Mouse (Mus musculus): ENCODE measurements at regions not wholly inside any gene's neighbourhood (a gene's known extent, or its start where the extent isn't known, plus 50 kb on each side); places are given as distances from the start of the nearest gene placed in this dataset.
"Not testable (repeated sequence)": the region's sequence is repeated elsewhere in the genome, so short reads cannot be mapped to it uniquely, and the experiment has no call there.

GRCm38 (mm10) chr2:53276435-53276834, 84.9 kb downstream of the Arl6ip6 start:
- no peak for DNase-seq (ENCODE audit: low read depth, low spot score)

- no peak for DNase-seq (ENCODE audit: low read depth, low spot score)
Observed at GRCm38 (mm10) chr2:53301712-53302423, 110.3 kb downstream of the Arl6ip6 start.

DNA sequence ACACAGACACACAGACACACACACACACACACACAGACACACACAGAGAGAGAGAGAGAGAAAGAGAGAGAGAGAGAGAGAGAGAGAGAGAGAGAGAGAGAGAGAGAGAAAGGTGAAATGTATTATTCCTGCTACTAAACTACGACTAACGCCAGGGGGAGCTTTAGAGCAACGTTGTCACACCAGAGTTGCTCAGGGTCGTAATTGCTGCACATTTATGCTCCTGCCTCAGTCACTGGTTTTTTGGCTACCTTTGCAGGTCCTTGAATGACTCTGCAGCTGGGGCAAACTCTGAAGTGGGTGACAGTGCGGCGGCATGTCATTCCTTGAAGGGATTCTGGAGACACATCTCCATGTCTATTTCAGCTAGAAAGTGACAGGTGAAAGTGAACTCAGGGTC, 139.2 kb downstream of the Arl6ip6 start:
- peak; percentile 22 for DNase-seq (ENCODE audit: low read depth, low spot score)

GRCm38 (mm10) chr2:53359026-53359425, 167.5 kb downstream of the Arl6ip6 start:
- no peak for DNase-seq (ENCODE audit: low read depth, low spot score)

DNA sequence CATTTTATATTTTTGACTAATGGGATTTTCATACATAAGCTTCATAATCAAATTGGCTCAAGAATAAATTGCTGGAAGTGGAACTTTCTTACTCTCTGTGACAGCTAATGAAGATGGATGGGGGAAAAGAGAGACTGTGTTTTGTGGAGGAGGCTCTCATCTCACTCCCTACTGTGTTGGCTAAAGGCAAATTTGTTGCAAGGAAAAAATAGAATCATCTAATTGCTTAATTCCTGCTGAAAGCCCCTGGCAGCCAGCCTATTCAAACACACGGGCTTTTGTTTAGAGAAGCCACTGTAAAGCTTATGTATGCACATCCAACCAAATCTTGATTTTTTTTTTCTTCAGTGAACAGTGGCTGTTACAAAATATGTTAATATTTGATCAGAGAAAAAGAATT, 190.8 kb downstream of the Arl6ip6 start:
- no peak for DNase-seq (ENCODE audit: low read depth, low spot score)

GRCm38 (mm10) chr2:53384545-53385176, 193.1 kb downstream of the Arl6ip6 start:
- no peak for DNase-seq (ENCODE audit: low read depth, low spot score)

DNA sequence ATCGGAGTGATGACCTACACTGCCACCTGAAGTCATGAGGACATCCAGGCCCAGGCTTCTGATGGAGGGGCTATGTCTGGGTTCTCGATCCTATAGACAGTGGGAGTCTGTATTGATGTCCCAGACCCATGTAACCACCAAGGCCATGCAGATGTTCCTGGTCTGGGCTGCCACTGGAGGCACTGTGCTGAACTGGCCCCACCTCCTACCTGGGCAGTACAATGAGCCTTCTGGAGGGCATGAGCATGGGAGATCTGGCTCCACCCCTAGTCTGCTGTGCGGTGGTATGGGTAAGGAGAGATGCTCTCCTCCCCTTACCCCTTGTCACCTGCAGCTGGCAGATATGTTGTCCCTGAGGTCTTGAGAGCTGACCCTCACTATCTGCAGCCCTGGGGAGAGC, 197.1 kb downstream of the Arl6ip6 start:
- no peak for DNase-seq (ENCODE audit: low read depth, low spot score)

DNA sequence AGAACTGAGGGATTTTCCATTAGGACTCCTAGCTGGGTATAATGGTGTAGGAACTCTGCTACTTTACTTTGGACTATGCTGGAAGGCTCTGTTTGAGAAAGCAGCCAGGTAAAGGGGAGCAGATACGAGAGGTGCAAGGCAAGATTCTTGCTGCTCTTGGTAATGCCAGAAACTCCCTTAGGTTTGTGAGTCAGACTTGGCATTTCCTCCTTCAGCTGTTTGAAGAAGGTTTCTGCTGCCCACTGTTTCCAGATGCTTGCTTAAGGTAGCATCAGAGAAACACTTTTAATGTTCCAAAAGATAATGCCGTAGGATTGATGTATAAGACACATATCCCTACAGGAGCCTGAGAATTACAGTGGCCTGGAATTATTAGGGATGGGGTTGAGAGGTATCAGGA, 222.9 kb downstream of the Arl6ip6 start:
- no peak for DNase-seq (ENCODE audit: low read depth, low spot score)

DNA sequence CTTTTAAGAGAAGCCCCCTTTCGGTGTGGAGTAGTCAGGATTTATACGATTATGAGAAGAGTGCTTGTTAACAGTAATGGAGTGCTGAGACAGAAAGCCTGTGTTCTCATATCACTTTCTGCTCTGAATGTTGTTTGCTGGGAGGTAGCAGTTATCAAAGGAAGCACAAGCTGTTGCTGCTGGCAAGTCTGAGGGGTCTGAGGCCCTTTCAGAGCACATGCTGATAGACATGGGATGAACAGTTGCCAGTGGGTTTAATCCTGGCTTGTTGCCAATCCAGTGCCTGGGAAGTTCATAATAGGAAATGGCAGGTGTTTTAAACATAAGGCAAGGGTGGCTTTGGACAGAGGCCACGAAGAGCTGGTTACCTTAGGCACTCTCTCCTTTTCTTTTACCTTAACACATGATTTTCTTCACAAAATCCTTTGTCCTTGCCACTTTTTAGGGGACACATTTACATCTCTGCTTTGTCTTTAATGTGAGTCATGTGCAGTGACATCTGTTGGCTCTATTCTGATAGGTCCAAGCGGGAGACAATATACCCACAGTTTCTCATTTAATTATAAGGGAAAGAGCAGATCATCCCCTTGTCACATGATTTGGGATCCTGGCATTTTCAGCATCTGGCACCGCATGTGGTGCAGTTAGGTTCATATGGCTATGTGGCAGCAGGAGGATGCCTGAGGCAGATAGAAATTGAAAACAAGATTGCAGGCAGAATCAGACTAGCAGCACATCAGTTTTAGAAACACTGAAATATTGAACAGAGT, 245.7 kb downstream of the Arl6ip6 start:
- no peak for DNase-seq (ENCODE audit: low read depth, low spot score)

GRCm38 (mm10) chr2:53440301-53440700, 248.8 kb downstream of the Arl6ip6 start:
- peak; percentile 59 for DNase-seq (ENCODE audit: low read depth, low spot score)

- no peak for DNase-seq (ENCODE audit: low read depth, low spot score)
Observed at GRCm38 (mm10) chr2:53460265-53460664, 268.7 kb downstream of the Arl6ip6 start.

DNA sequence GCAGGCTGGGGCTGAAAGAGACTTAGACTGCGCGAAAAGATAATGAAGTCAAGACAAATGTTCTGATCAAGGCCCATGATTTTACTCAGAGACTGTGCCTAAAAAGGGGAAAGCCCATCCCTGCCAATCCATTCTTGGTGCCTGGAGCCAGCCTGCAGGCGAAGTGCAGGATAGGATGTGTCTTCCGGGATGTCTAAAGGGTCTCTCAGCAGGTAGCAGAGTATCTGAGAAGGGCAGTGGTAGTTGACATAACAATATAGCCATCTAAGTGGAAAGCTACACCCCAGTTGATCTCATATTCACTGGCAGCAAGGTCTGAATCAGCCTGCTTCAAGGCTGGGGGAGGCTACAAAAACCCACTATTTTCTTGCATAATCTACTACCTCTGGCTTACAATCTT, 282.9 kb downstream of the Arl6ip6 start:
- no peak for DNase-seq (ENCODE audit: low read depth, low spot score)

DNA sequence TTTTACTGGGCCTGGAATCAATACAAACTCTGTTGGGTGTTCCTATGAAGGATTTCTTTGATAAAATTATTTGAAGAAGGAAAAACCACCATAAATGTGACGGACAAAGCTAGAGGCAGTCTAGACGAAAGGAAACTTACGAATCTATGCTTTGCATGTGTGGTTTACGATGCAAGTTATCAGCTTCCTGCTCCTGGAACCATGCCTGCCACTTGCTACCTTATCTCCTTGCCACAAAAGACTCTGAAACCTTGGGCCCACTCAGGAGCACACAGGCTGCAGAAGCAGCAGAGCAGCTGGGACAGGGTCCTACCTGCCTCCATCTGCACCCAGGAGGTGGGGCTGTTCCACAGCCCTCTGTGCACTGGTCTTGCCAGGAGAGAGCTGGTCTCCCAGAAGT, 287.5 kb downstream of the Arl6ip6 start:
- DNase-seq (ENCODE audit: low read depth, low spot score), result not testable (repeated sequence)

DNA sequence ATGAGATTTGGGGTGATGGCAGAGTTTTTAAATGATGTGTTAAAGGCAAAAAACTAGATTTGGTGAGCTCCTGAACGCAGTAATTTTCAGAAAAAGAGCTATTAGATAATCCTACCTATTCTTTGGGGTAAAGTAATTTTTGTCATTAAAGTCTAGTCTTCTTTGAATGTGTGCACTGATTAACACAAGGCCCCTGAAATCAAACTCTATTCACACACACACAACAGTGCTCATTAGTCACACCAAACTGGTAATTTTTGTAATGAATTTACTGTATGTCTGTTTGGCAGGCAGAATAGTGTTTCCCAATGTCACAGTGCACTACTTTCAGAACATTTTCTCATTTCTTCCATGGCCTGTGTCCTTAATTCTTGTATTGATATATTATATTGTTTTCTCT, 296.8 kb downstream of the Arl6ip6 start:
- DNase-seq (ENCODE audit: low read depth, low spot score), result no peak

- DNase-seq (ENCODE audit: low read depth, low spot score), result no peak
Observed at GRCm38 (mm10) chr2:53490805-53491585, 299.5 kb downstream of the Arl6ip6 start.

DNA sequence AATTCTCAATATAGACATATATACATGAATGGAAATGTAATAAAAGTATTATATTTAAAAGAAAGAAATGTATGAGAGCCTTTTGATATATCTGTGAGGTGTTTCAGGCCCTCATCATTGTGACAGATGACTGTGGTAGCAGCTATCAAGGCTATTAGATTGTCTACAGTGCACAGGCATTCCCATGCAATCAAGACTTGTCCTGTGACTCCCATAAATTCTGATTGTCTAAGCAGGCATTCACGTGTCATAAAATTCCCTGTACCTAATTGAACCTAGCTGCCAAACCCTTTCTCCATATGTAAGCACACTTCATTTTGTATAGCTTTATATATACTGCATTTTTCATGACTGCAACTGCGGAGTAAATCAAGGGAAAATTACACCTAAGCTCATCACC, 301.3 kb downstream of the Arl6ip6 start:
- no peak for DNase-seq (ENCODE audit: low read depth, low spot score)

- DNase-seq (ENCODE audit: low read depth, low spot score), result peak; percentile 14
Observed at GRCm38 (mm10) chr2:53501657-53502274, 310.2 kb downstream of the Arl6ip6 start.

DNA sequence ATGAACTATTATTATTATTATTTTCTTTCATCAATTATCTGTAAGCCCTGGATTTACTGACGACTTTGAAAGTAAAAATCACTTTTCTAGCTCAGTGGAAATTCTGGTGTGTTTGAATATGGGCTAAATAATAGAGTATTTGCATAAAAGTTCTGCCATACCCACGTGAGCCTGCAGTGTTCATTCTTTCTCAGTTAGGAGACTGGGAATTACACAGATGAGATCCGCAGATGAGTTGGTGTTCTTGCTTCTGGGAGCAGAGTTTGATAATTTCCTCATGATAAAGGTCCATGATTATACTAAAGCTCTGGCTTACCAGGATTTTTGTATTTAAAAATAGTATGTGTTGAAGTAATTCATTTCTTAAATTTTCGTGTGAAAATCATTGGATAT, 310.7 kb downstream of the Arl6ip6 start:
- DNase-seq (ENCODE audit: low read depth, low spot score), result no peak

GRCm38 (mm10) chr2:53542097-53542496, 350.6 kb downstream of the Arl6ip6 start:
- DNase-seq (ENCODE audit: low read depth, low spot score), result no peak

GRCm38 (mm10) chr2:53574007-53574406, 382.5 kb downstream of the Arl6ip6 start:
- no peak for DNase-seq (ENCODE audit: low read depth, low spot score)

GRCm38 (mm10) chr2:53605829-53606228, 414.3 kb downstream of the Arl6ip6 start:
- no peak for DNase-seq (ENCODE audit: low read depth, low spot score)
